Mouse (Mus musculus): ENCODE data around the gene S100b. TPM values are rescaled to one million over a fixed set of nuclear protein-coding genes. Genes with fewer than 3 reads are reported as not detected.
A peak's percentile ranks its signal among the peaks of the same experiment; 100 is the strongest.

The S100b gene
- 0.24 and 0.26 TPM in 2 replicates for polyA plus RNA-seq (2016; fragmentation: Nextera tagmentation; extraction: Ambion mirVana)

GRCm38 (mm10) chr10:76253536-76253935, at the start of gene S100b:
Gene S100b (plus strand): TSS chr10:76253853.
- H3K36me3 ChIP-seq = no peaks in the 10 kb centered on the region
- whole genome bisulfite sequencing = 42% methylated on average over 4 of the region's 4 CpGs
- ATAC-seq (ENCODE audit: insufficient number of reproducible peaks, low FRiP score) = no peak

GRCm38 (mm10) chr10:76207262-76207796, 46.3 kb upstream of the S100b start:
- H3K36me3 ChIP-seq = peaks cover 48% of the 10 kb centered on the region
- H3K4me2 ChIP-seq = no peak overlapping the region
- WGBS = 87% methylated on average over 13 of the region's 13 CpGs
- H3K9me3 ChIP-seq (replicated peaks) = no peaks in the 10 kb centered on the region
- no peak overlapping the region for H3K27ac ChIP-seq (ENCODE audit: poor library complexity, severe bottlenecking)
- H3K4me1 ChIP-seq (replicated peaks) = 0 out of 2 replicates have a peak, but pooled peaks cover 4% of the 10 kb centered on the region
- H3K27me3 ChIP-seq (replicated peaks) = 0 out of 2 replicates have a peak, but pooled peaks cover 3% of the 10 kb centered on the region
- no peak overlapping the region for H3K4me3 ChIP-seq
- no peak for ATAC-seq (ENCODE audit: insufficient number of reproducible peaks, low FRiP score)
- H3K9ac ChIP-seq = no peak overlapping the region

More at GRCm38 (mm10) chr10:76253536-76253935, at the start of gene S100b:
- no peak within 1 kb of the TSS for H3K4me2 ChIP-seq
- no peak within 1 kb of the TSS for H3K27ac ChIP-seq (ENCODE audit: poor library complexity, severe bottlenecking)
- H3K9me3 ChIP-seq (replicated peaks) = no peaks in the 10 kb centered on the region
- peaks cover 29% of the 10 kb centered on the region for H3K4me1 ChIP-seq (replicated peaks)
- no peak within 1 kb of the TSS for H3K4me3 ChIP-seq
- H3K27me3 ChIP-seq (replicated peaks) = no peaks in the 10 kb centered on the region
- no peak within 1 kb of the TSS for H3K9ac ChIP-seq

GRCm38 (mm10) chr10:76209241-76209640, 44.4 kb upstream of the S100b start:
- no peak overlapping the region for H3K27ac ChIP-seq (ENCODE audit: poor library complexity, severe bottlenecking)
- peaks cover 67% of the 10 kb centered on the region for H3K36me3 ChIP-seq
- no peaks in the 10 kb centered on the region for H3K4me1 ChIP-seq (replicated peaks)
- H3K9ac ChIP-seq = no peak overlapping the region
- no peak overlapping the region for H3K4me2 ChIP-seq
- H3K9me3 ChIP-seq (replicated peaks) = peaks cover 6% of the 10 kb centered on the region
- 91% methylated on average over 8 of the region's 8 CpGs for WGBS
- no peak for ATAC-seq (ENCODE audit: insufficient number of reproducible peaks, low FRiP score)
- H3K27me3 ChIP-seq (replicated peaks) = no peaks in the 10 kb centered on the region
- no peak overlapping the region for H3K4me3 ChIP-seq

GRCm38 (mm10) chr10:76210806-76211205, 42.8 kb upstream of the S100b start:
- H3K36me3 ChIP-seq = peaks cover 82% of the 10 kb centered on the region
- no peak overlapping the region for H3K27ac ChIP-seq (ENCODE audit: poor library complexity, severe bottlenecking)
- H3K4me2 ChIP-seq = no peak overlapping the region
- H3K27me3 ChIP-seq (replicated peaks) = no peaks in the 10 kb centered on the region
- WGBS = 94% methylated on average over 7 of the region's 7 CpGs
- peaks cover 22% of the 10 kb centered on the region for H3K9me3 ChIP-seq (replicated peaks)
- ATAC-seq (ENCODE audit: insufficient number of reproducible peaks, low FRiP score) = no peak
- H3K9ac ChIP-seq = no peak overlapping the region
- no peak overlapping the region for H3K4me3 ChIP-seq
- no peaks in the 10 kb centered on the region for H3K4me1 ChIP-seq (replicated peaks)

GRCm38 (mm10) chr10:76212121-76212520, 41.5 kb upstream of the S100b start:
- H3K27ac ChIP-seq (ENCODE audit: poor library complexity, severe bottlenecking) = no peak overlapping the region
- peaks cover 87% of the 10 kb centered on the region for H3K36me3 ChIP-seq
- H3K9me3 ChIP-seq (replicated peaks) = peaks cover 26% of the 10 kb centered on the region
- WGBS = 88% methylated on average over 6 of the region's 6 CpGs
- no peak overlapping the region for H3K4me3 ChIP-seq
- ATAC-seq (ENCODE audit: insufficient number of reproducible peaks, low FRiP score) = no peak
- no peak overlapping the region for H3K4me2 ChIP-seq
- no peaks in the 10 kb centered on the region for H3K4me1 ChIP-seq (replicated peaks)
- no peak overlapping the region for H3K9ac ChIP-seq
- no peaks in the 10 kb centered on the region for H3K27me3 ChIP-seq (replicated peaks)

GRCm38 (mm10) chr10:76214161-76214560, 39.5 kb upstream of the S100b start:
- Histone ChIP-seq H3K27me3 (replicated peaks) (no peaks in the 10 kb centered on the region), H3K36me3 (peaks cover 85% of the 10 kb centered on the region), H3K4me3 (no peak overlapping the region), H3K27ac (ENCODE audit: poor library complexity, severe bottlenecking) (no peak overlapping the region), H3K9ac (no peak overlapping the region), H3K4me2 (no peak overlapping the region), H3K9me3 (replicated peaks) (peaks cover 26% of the 10 kb centered on the region), H3K4me1 (replicated peaks) (no peaks in the 10 kb centered on the region)
- ATAC-seq (ENCODE audit: insufficient number of reproducible peaks, low FRiP score) = no peak
- 78% methylated on average over 4 of the region's 4 CpGs for WGBS

- ATAC-seq (ENCODE audit: insufficient number of reproducible peaks, low FRiP score) = no peak
- Histone ChIP-seq H3K36me3 (peaks cover 98% of the 10 kb centered on the region), H3K4me3 (no peak overlapping the region)
Measured at GRCm38 (mm10) chr10:76217056-76217455, 36.6 kb upstream of the S100b start.

GRCm38 (mm10) chr10:76218240-76218639, 35.4 kb upstream of the S100b start:
- Histone ChIP-seq H3K4me2 (no peak overlapping the region), H3K4me1 (replicated peaks) (no peaks in the 10 kb centered on the region), H3K27me3 (replicated peaks) (no peaks in the 10 kb centered on the region), H3K9ac (no peak overlapping the region), H3K4me3 (no peak overlapping the region), H3K9me3 (replicated peaks) (peaks cover 26% of the 10 kb centered on the region), H3K27ac (ENCODE audit: poor library complexity, severe bottlenecking) (no peak overlapping the region), H3K36me3 (peaks cover 98% of the 10 kb centered on the region)
- 77% methylated on average over 9 of the region's 9 CpGs for WGBS
- ATAC-seq (ENCODE audit: insufficient number of reproducible peaks, low FRiP score) = no peak

More at GRCm38 (mm10) chr10:76217056-76217455, 36.6 kb upstream of the S100b start:
- H3K9ac ChIP-seq = no peak overlapping the region
- peaks cover 26% of the 10 kb centered on the region for H3K9me3 ChIP-seq (replicated peaks)
- H3K4me1 ChIP-seq (replicated peaks) = no peaks in the 10 kb centered on the region
- H3K4me2 ChIP-seq = no peak overlapping the region
- no peaks in the 10 kb centered on the region for H3K27me3 ChIP-seq (replicated peaks)
- H3K27ac ChIP-seq (ENCODE audit: poor library complexity, severe bottlenecking) = no peak overlapping the region
- 94% methylated on average over 17 of the region's 17 CpGs for WGBS

- 90% methylated on average over 11 of the region's 11 CpGs for WGBS
- Histone ChIP-seq H3K36me3 (peaks cover 50% of the 10 kb centered on the region), H3K4me2 (no peak overlapping the region)
Measured at GRCm38 (mm10) chr10:76225944-76226343, 27.7 kb upstream of the S100b start.

GRCm38 (mm10) chr10:76229627-76230026, 24.0 kb upstream of the S100b start:
- H3K27ac ChIP-seq (ENCODE audit: poor library complexity, severe bottlenecking) = no peak overlapping the region
- no peaks in the 10 kb centered on the region for H3K9me3 ChIP-seq (replicated peaks)
- no peak for ATAC-seq (ENCODE audit: insufficient number of reproducible peaks, low FRiP score)
- 61% methylated on average over 1 of the region's 1 CpGs for WGBS
- H3K4me1 ChIP-seq (replicated peaks) = no peaks in the 10 kb centered on the region
- H3K4me2 ChIP-seq = no peak overlapping the region
- no peak overlapping the region for H3K9ac ChIP-seq
- peaks cover 14% of the 10 kb centered on the region for H3K36me3 ChIP-seq
- no peak overlapping the region for H3K4me3 ChIP-seq
- H3K27me3 ChIP-seq (replicated peaks) = no peaks in the 10 kb centered on the region

More at GRCm38 (mm10) chr10:76225944-76226343, 27.7 kb upstream of the S100b start:
- Histone ChIP-seq H3K9ac (no peak overlapping the region), H3K4me3 (no peak overlapping the region), H3K27me3 (replicated peaks) (no peaks in the 10 kb centered on the region), H3K27ac (ENCODE audit: poor library complexity, severe bottlenecking) (no peak overlapping the region), H3K9me3 (replicated peaks) (no peaks in the 10 kb centered on the region), H3K4me1 (replicated peaks) (no peaks in the 10 kb centered on the region)
- ATAC-seq (ENCODE audit: insufficient number of reproducible peaks, low FRiP score) = no peak

- Histone ChIP-seq H3K36me3 (peaks cover 8% of the 10 kb centered on the region), H3K4me3 (peak within 1 kb of the TSS; percentile 95), H3K9ac (peak within 1 kb of the TSS; percentile 89), H3K9me3 (replicated peaks) (no peaks in the 10 kb centered on the region), H3K27me3 (replicated peaks) (no peaks in the 10 kb centered on the region), H3K4me2 (peak within 1 kb of the TSS; percentile 94), H3K27ac (ENCODE audit: poor library complexity, severe bottlenecking) (peak within 1 kb of the TSS; percentile 94), H3K4me1 (replicated peaks) (peaks cover 19% of the 10 kb centered on the region)
- peak; percentile 96 for ATAC-seq (ENCODE audit: insufficient number of reproducible peaks, low FRiP score)
- whole genome bisulfite sequencing = under 1% methylated on average over 47 of the region's 47 CpGs
Measured at GRCm38 (mm10) chr10:76237341-76238225, 16.1 kb upstream of the S100b start, which contains the start of gene Prmt2. Gene Prmt2 (minus strand): TSS chr10:76237865.
